Mouse (Mus musculus): ENCODE results near the gene Cep126. TPM values are rescaled to one million over a fixed set of nuclear protein-coding genes. Genes with fewer than 3 reads are reported as not detected.

The Cep126 gene
- polyA plus RNA-seq, 1 experiment, result 0.01 TPM

- H3K27me3 ChIP-seq (ENCODE audit: control insufficient read depth, insufficient read depth, low read length), result no peaks in the 10 kb centered on the region
- no peaks in the 10 kb centered on the region for H3K4me1 ChIP-seq (ENCODE audit: control insufficient read depth, insufficient read depth, insufficient read length)
- TF ChIP-seq CTCF (IDR thresholded peaks at IDR 0.05; ENCODE audit: extremely low read depth, insufficient read depth, insufficient read length, insufficient replicate concordance) (no peak), POLR2A (IDR thresholded peaks at IDR 0.05; ENCODE audit: low read depth, low read length) (no peak)
- H3K4me3 ChIP-seq (ENCODE audit: extremely low read depth, insufficient read depth, insufficient read length), result no peak overlapping the region
- 92% methylated on average over 5 of the region's 5 CpGs for WGBS
- no peaks in the 10 kb centered on the region for H3K36me3 ChIP-seq (ENCODE audit: control insufficient read depth, insufficient read depth, low read length)
- H3K27ac ChIP-seq (ENCODE audit: insufficient read depth, low read length), result no peak overlapping the region
- no peak for DNase-seq (ENCODE audit: low read depth in 1 of 2, low spot score in 2 of 2)
These were observed 19.6 kb downstream of the Cep126 start for GRCm38 (mm10) chr9:8114516-8114915.

- DNase-seq (ENCODE audit: low read depth in 1 of 2, low spot score in 2 of 2), result no peak
- H3K27me3 ChIP-seq (ENCODE audit: control insufficient read depth, insufficient read depth, low read length), result no peaks in the 10 kb centered on the region; the same call in 1 of the 2 replicates
- no peak overlapping the region for H3K4me3 ChIP-seq (ENCODE audit: extremely low read depth, insufficient read depth, insufficient read length)
- H3K36me3 ChIP-seq (ENCODE audit: control insufficient read depth, insufficient read depth, low read length), result no peaks in the 10 kb centered on the region
- TF ChIP-seq POLR2A (IDR thresholded peaks at IDR 0.05; ENCODE audit: low read depth, low read length) (no peak), CTCF (IDR thresholded peaks at IDR 0.05; ENCODE audit: extremely low read depth, insufficient read depth, insufficient read length, insufficient replicate concordance) (no peak)
- 87% methylated on average over 4 of the region's 4 CpGs for WGBS
- no peak overlapping the region for H3K27ac ChIP-seq (ENCODE audit: insufficient read depth, low read length)
- no peaks in the 10 kb centered on the region for H3K4me1 ChIP-seq (ENCODE audit: control insufficient read depth, insufficient read depth, insufficient read length)
These were observed 31.0 kb downstream of the Cep126 start for GRCm38 (mm10) chr9:8103050-8103449.

GRCm38 (mm10) chr9:8100962-8101361 lies 33.1 kb downstream of the Cep126 start:
- no peak overlapping the region for H3K4me3 ChIP-seq (ENCODE audit: extremely low read depth, insufficient read depth, insufficient read length)
- TF ChIP-seq CTCF (IDR thresholded peaks at IDR 0.05; ENCODE audit: extremely low read depth, insufficient read depth, insufficient read length, insufficient replicate concordance), result no peak
- no peak for TF ChIP-seq POLR2A (IDR thresholded peaks at IDR 0.05; ENCODE audit: low read depth, low read length)
- no peaks in the 10 kb centered on the region for H3K36me3 ChIP-seq (ENCODE audit: control insufficient read depth, insufficient read depth, low read length)
- no peak overlapping the region for H3K27ac ChIP-seq (ENCODE audit: insufficient read depth, low read length)
- no peak for DNase-seq (ENCODE audit: low read depth in 1 of 2, low spot score in 2 of 2)
- no peaks in the 10 kb centered on the region for H3K4me1 ChIP-seq (ENCODE audit: control insufficient read depth, insufficient read depth, insufficient read length)
- WGBS, result 79% methylated on average over 6 of the region's 6 CpGs
- no peaks in the 10 kb centered on the region for H3K27me3 ChIP-seq (ENCODE audit: control insufficient read depth, insufficient read depth, low read length)

GRCm38 (mm10) chr9:8078882-8079281 lies 55.2 kb downstream of the Cep126 start:
- Histone ChIP-seq H3K27ac (ENCODE audit: insufficient read depth, low read length) (no peak overlapping the region), H3K36me3 (ENCODE audit: control insufficient read depth, insufficient read depth, low read length) (no peaks in the 10 kb centered on the region), H3K4me3 (ENCODE audit: extremely low read depth, insufficient read depth, insufficient read length) (no peak overlapping the region), H3K27me3 (ENCODE audit: control insufficient read depth, insufficient read depth, low read length) (no peaks in the 10 kb centered on the region), H3K4me1 (ENCODE audit: control insufficient read depth, insufficient read depth, insufficient read length) (no peaks in the 10 kb centered on the region)
- DNase-seq (ENCODE audit: low read depth in 1 of 2, low spot score in 2 of 2), result no peak
- TF ChIP-seq POLR2A (IDR thresholded peaks at IDR 0.05; ENCODE audit: low read depth, low read length) (no peak), CTCF (IDR thresholded peaks at IDR 0.05; ENCODE audit: extremely low read depth, insufficient read depth, insufficient read length, insufficient replicate concordance) (no peak)
- WGBS, result 87% methylated on average over 5 of the region's 5 CpGs

GRCm38 (mm10) chr9:8074345-8074744 lies 59.7 kb downstream of the Cep126 start:
- Histone ChIP-seq H3K36me3 (ENCODE audit: control insufficient read depth, insufficient read depth, low read length) (no peaks in the 10 kb centered on the region), H3K4me3 (ENCODE audit: extremely low read depth, insufficient read depth, insufficient read length) (no peak overlapping the region), H3K27me3 (ENCODE audit: control insufficient read depth, insufficient read depth, low read length) (no peaks in the 10 kb centered on the region), H3K4me1 (ENCODE audit: control insufficient read depth, insufficient read depth, insufficient read length) (no peaks in the 10 kb centered on the region), H3K27ac (ENCODE audit: insufficient read depth, low read length) (no peak overlapping the region)
- DNase-seq (ENCODE audit: low read depth in 1 of 2, low spot score in 2 of 2), result peak in 1 of 2 experiments; percentile 1
- TF ChIP-seq POLR2A (IDR thresholded peaks at IDR 0.05; ENCODE audit: low read depth, low read length), result no peak
- TF ChIP-seq CTCF (IDR thresholded peaks at IDR 0.05; ENCODE audit: extremely low read depth, insufficient read depth, insufficient read length, insufficient replicate concordance), result no peak

- WGBS, result 92% methylated on average over 3 of the region's 3 CpGs
- TF ChIP-seq POLR2A (IDR thresholded peaks at IDR 0.05; ENCODE audit: low read depth, low read length) (no peak), CTCF (IDR thresholded peaks at IDR 0.05; ENCODE audit: extremely low read depth, insufficient read depth, insufficient read length, insufficient replicate concordance) (no peak)
- Histone ChIP-seq H3K27me3 (ENCODE audit: control insufficient read depth, insufficient read depth, low read length) (no peaks in the 10 kb centered on the region), H3K4me1 (ENCODE audit: control insufficient read depth, insufficient read depth, insufficient read length) (no peaks in the 10 kb centered on the region), H3K4me3 (ENCODE audit: extremely low read depth, insufficient read depth, insufficient read length) (no peak overlapping the region), H3K36me3 (ENCODE audit: control insufficient read depth, insufficient read depth, low read length) (no peaks in the 10 kb centered on the region), H3K27ac (ENCODE audit: insufficient read depth, low read length) (no peak overlapping the region)
- DNase-seq (ENCODE audit: low read depth in 1 of 2, low spot score in 2 of 2), result no peak
These were observed 60.8 kb downstream of the Cep126 start for GRCm38 (mm10) chr9:8073203-8073755.

DNA sequence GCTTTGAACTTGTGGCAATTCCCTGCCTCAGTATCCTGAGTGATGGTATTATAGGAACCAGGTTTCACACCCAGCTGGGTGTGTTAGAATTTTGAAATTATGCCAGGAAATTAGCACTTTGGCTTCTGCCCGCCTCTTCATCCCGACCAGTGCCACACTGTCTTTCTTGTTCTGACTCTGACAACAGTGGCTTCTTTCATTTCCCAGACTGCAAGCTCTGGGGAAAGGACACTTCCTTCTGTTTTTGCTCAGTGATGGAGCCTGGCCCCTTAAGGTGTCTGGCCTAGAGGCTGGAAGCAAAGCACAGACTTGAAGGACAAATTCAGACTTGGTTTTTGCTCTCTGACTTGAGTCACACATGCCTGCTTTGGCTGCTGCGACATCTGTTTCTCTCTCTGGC lies 74.5 kb downstream of the Cep126 start:
- Histone ChIP-seq H3K27ac (ENCODE audit: insufficient read depth, low read length) (no peak overlapping the region), H3K27me3 (ENCODE audit: control insufficient read depth, insufficient read depth, low read length) (no peaks in the 10 kb centered on the region), H3K4me1 (ENCODE audit: control insufficient read depth, insufficient read depth, insufficient read length) (no peaks in the 10 kb centered on the region), H3K36me3 (ENCODE audit: control insufficient read depth, insufficient read depth, low read length) (no peaks in the 10 kb centered on the region), H3K4me3 (ENCODE audit: extremely low read depth, insufficient read depth, insufficient read length) (no peak overlapping the region)
- no peak for DNase-seq (ENCODE audit: low read depth in 1 of 2, low spot score in 2 of 2)
- 74% methylated on average over 3 of the region's 3 CpGs for WGBS
- TF ChIP-seq CTCF (IDR thresholded peaks at IDR 0.05; ENCODE audit: extremely low read depth, insufficient read depth, insufficient read length, insufficient replicate concordance) (no peak), POLR2A (IDR thresholded peaks at IDR 0.05; ENCODE audit: low read depth, low read length) (no peak)
